Mouse (Mus musculus) urinary bladder, adult 2 months (tissue): ENCODE data around the gene Rpp21. TPM values are rescaled to one million over a fixed set of nuclear protein-coding genes. Genes with fewer than 3 reads are reported as not detected.
"Not testable (repeated sequence)": the region's sequence is repeated elsewhere in the genome, so short reads cannot be mapped to it uniquely, and the experiment has no call there.

Experiments
- DNase-seq: peaks from one replicate; pipeline ENCODE4 v3.0.0; 2022; ENCODE audit warnings: low spot score
- polyA plus RNA-seq: library from polyadenylated mRNA; depleted of rRNA; stranded (reverse); fragments of >200 nt; gene quantifications from 2 replicates; pipeline ENCODE4 v1.2.3, GENCODE M21; 2012; rRNA removed

Rpp21 gene
- polyA plus RNA-seq, 1 experiment, result 76.1 TPM

DNA sequence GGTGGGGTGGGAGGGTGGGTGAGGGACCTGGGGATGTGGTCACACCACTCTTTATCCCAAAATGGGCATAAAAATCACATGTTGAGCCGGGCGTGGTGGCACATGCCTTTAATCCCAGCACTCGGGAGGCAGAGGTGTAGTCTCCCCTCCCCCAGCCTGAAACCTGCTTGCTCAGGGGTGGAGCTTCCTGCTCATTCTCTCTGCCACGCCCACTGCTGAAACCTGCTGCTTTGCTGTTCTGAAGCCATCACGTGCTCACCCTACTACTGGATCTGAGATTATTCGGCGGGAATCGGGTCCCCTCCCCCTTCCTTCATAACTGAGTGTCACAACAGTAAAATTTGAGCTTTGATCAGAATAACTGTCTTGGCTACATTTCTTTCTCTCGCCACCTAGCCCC lies 22.6 kb downstream of the Rpp21 start:
- not testable (repeated sequence) for DNase-seq

DNA sequence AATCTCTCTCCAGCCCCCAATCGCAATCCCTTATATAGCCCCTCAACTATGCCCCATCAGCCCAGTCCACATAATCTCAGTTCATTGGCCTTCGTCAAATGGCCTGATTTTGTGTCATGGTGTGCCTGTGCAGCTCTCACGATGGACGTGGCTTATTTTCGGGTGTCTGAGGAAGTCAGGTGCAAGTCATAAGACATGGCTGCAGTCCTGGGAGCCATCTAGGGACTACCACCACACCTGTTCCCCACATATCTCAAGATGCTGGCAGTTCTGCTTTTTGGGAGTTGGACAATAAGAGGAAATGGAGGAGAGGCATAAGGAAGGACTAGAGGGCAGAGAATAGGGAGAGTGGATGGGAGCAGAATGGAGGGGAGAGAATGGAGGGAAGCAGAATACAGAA lies 24.3 kb downstream of the Rpp21 start:
- no peak for DNase-seq

DNA sequence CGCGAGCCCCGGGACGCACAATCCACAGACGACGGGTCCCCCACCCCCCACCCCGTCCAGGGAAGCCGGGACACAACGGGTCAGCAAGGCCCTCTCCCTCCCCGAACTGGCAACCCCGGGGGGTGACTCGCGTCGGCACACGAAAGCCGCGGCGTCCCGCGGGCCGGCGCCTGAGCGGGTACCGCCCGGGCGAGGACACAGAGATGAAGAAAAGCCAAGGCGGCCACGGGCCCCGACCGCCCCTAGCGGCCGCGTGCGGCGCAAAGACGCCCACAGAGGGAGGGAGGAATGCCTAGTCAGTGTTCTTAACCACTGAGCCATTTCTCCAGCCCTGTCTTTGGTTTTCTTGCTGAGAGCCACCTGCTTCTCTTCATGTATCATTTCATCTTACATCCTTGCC lies 26.6 kb downstream of the Rpp21 start:
- peak; percentile 66 for DNase-seq

DNA sequence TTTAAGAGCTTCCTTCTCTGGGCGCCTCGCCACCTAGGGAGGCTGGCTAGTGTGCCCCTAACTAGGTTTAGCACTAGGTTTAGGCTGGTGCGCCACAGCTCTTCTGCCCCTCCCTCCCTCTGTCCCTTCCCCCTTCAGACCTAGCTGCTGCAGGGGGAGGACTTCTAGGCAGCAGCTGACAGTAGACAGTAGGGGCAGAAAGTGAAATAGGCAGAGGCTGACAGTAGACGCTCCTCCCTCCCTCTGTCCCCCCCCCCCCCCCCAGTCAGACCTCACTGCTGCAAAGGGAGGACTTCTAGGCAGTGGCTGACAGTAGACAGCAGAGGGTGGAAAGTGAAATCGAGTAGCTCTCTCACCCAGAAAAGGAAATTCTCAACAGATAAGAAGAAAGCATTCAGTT lies 28.8 kb downstream of the Rpp21 start:
- DNase-seq, result no peak

DNA sequence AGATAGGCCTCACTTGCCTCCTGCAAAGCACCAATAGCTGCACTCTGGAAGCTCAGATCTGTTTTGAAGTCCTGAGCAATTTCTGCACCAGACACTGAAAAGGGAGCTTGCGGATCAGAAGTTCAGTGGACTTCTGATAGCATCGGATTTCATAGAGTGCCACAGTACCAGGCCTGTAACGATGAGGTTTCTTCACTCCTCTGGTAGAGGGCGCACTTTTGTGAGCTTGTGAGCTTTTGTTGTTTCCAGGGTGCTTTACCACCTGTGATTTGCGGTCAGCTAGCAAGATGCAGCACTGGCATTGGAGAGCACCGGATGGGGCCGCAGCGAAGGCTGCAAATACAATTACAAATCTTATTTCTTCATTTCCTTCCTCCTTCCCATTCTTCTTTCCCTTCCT lies 30.9 kb downstream of the Rpp21 start:
- no peak for DNase-seq

DNA sequence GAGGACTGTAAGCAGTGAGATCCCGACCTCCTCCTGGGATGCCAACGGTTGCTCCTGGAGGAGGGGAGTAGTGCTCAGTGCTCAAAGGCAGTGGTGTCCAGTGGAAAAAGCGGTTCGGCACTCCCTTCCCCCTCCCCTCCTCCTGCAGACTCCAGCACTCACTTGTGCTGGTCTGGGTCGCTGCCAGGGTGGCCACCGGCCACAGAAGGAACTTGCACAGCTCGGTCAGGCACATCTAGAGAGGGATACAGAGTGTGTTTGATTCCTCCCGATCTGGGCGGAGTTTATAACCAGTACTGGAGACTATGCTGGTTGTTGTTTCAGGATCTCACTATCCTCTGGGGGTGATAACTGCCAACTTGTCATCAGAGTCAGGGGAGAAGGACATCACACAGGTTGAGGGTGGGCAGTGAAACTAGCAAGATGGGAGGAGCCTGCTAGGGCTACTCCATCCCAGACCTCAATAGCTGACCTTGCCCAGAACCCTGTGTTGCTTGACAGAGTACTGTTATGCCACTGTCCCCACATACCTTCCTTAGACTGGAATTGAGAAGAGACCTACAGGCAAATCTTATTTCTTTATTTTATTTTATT lies 32.5 kb downstream of the Rpp21 start:
- no peak for DNase-seq

DNA sequence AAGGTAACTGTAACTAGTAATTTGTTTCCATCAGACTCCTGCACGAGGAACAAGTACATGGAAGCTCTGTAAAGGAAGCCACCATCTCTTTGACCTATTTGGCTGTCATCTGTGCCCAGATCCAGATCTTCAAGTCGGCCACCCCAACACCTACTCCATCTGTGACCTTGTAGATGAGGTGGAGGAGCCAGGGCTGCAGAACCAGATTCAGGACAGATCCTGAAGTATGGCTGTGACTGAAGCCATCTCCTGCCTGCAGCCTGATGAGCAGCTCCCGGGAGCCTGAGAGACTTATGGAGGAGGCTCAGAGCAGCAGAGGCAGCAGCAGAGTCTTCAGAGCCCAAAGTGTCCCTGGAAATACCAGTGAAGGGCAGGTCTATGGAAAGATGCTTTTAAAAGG lies 33.4 kb downstream of the Rpp21 start:
- DNase-seq, result no peak

DNA sequence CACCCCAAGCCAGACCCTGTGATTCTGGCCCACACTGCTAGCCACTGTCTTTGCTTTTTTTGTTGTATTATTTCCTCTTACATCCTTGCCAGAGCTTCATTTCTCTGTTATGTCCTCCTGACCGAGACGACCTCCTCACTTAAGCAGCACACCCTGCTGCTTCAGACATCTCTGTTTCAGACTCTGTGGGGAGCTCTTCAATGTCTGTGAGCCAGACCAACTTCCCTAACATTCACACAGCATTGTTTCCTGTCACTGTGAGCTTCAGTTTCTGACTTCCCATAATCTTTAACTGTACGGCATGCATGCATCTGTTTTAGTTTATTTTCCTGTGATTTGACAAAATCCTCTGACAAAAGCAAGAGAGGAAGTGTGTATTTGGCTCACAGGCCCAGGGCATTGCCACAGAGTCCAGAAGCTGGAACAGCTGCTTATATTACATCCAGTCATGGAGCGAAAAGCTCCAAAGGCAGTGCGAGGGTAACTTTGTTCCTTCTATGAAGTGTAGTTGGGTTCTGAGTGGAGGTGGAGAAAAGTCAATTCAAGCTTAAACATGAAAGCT lies 39.2 kb downstream of the Rpp21 start:
- DNase-seq, result no peak

DNA sequence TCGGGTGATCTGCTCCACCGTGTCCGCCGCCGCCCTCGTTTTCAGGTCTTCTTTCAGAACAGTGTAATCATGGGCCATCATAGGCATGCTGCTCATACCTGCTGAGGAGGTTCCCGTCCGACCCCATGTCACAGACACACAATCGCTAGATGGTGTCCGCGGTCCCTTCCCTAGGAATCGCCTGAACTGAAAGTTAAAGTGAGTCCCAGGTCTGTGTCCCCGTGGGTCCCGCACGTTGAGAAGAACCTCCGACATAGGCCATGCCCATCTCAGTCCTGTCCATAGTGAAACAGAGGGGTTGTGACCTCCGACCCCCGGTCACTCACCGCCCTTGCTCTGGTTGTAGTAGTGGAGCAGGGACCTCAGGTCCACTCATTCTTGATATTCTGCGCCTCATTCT lies 42.3 kb downstream of the Rpp21 start:
- no peak for DNase-seq

DNA sequence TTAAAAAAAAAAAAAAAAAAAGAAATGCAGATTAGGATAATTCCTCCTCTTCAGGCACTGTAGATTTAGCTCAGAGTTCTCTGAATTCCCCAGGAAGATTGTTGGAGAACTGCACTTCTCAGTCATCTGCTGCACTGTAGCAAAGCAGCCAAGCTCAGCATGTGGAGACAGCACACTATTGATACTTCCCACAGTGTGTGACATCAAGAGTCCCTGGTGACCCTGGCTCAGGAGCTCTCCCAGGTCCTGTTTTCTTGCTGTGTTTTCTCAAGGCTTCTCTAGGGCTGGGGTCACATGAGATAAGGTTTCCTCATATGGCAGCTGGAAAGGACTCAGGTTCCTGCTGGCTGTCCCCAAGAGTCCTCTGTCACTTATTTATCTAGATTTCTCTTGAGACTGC lies 51.0 kb downstream of the Rpp21 start:
- DNase-seq, result no peak

DNA sequence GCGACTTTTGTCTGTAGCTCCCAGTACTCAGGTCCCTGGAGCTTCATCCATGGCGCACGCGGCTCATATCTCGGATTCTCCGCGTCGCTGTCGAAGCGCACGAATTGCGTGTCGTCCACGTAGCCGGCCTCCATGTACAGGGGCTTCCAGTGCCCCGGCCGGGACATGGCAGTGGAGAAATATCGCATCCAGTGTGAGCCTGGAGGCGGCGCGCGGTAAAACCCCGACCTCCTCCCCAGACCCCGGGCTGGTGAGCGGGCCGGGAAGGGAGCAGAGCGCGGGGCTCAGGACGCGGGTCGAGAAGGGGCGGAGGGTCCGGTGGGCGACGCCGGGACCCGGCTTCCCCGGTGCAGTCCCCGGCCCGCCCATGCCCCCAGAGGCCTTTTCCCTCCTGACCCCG lies 52.0 kb downstream of the Rpp21 start:
- no peak for DNase-seq

Other genes starting within 250 kb of the Rpp21 start
- 1.5 and 2.0 TPM in 2 replicates for gene H2-T24, start 237.5 kb downstream of the Rpp21 start, polyA plus RNA-seq
- gene H2-T23, start 225.2 kb downstream of the Rpp21 start, polyA plus RNA-seq, result 189 and 190 TPM in 2 replicates
- gene H2-T22, start 215.3 kb downstream of the Rpp21 start, polyA plus RNA-seq, result 66.8 and 76.7 TPM in 2 replicates
- 0.06 TPM in 1 of 2 replicates, not detected in the other for gene Gm6034, start 215.1 kb downstream of the Rpp21 start, polyA plus RNA-seq
- gene Gm11127, start 199.7 kb downstream of the Rpp21 start, polyA plus RNA-seq, result 0.09 and 0.14 TPM in 2 replicates
- gene Gm19684, start 136.4 kb downstream of the Rpp21 start, polyA plus RNA-seq, result 0.12 and 0.13 TPM in 2 replicates
- gene Gm7030, start 128.6 kb downstream of the Rpp21 start, polyA plus RNA-seq, result not detected in 2 replicates
- 0.04 TPM in 1 of 2 replicates, not detected in the other for gene Gm8909, start 89.5 kb downstream of the Rpp21 start, polyA plus RNA-seq
- 0.03 TPM in 1 of 2 replicates, not detected in the other for gene H2-T3, start 67.8 kb downstream of the Rpp21 start, polyA plus RNA-seq
- gene Trim39, start 14.2 kb upstream of the Rpp21 start, polyA plus RNA-seq, result 23.9 and 26.8 TPM in 2 replicates
- not detected in 2 replicates for gene H2-M10.2, start 28.4 kb upstream of the Rpp21 start, polyA plus RNA-seq
- gene H2-M10.1, start 68.1 kb upstream of the Rpp21 start, polyA plus RNA-seq, result not detected in 2 replicates
- not detected in 2 replicates for gene H2-M10.3, start 110.3 kb upstream of the Rpp21 start, polyA plus RNA-seq
- not detected in 2 replicates for gene H2-M10.4, start 204.3 kb upstream of the Rpp21 start, polyA plus RNA-seq